Mouse (Mus musculus): Measurements from ENCODE around the gene Sec24b. TPM values are rescaled to one million over a fixed set of nuclear protein-coding genes. Genes with fewer than 3 reads are reported as not detected.

Gene Sec24b
- polyA plus RNA-seq, 1 experiment from 2014 or later = 34.9 TPM

- H3K27me3 ChIP-seq (ENCODE audit: insufficient read depth, poor library complexity, severe bottlenecking) = no peaks in the 10 kb centered on the region
- no peak overlapping the region for H3K4me3 ChIP-seq
- H3K4me1 ChIP-seq = peaks cover 9% of the 10 kb centered on the region
- peaks cover 80% of the 10 kb centered on the region for H3K36me3 ChIP-seq
- no peak for DNase-seq (ENCODE audit: low spot score)
- 85% methylated on average over 4 of the region's 4 CpGs for WGBS
- no peak overlapping the region for H3K27ac ChIP-seq
- no peaks in the 10 kb centered on the region for H3K9me3 ChIP-seq
Measured at GRCm38 (mm10) chr3:129985335-129985734, 76.0 kb downstream of the Sec24b start.

- Histone ChIP-seq H3K4me3 (no peak overlapping the region), H3K27me3 (ENCODE audit: insufficient read depth, poor library complexity, severe bottlenecking) (no peaks in the 10 kb centered on the region), H3K36me3 (peaks cover 75% of the 10 kb centered on the region), H3K4me1 (peaks cover 9% of the 10 kb centered on the region), H3K27ac (no peak overlapping the region), H3K9me3 (no peaks in the 10 kb centered on the region)
- 93% methylated on average over 5 of the region's 5 CpGs for WGBS
- DNase-seq (ENCODE audit: low spot score) = no peak
Measured at GRCm38 (mm10) chr3:129984797-129985196, 76.6 kb downstream of the Sec24b start.

DNA sequence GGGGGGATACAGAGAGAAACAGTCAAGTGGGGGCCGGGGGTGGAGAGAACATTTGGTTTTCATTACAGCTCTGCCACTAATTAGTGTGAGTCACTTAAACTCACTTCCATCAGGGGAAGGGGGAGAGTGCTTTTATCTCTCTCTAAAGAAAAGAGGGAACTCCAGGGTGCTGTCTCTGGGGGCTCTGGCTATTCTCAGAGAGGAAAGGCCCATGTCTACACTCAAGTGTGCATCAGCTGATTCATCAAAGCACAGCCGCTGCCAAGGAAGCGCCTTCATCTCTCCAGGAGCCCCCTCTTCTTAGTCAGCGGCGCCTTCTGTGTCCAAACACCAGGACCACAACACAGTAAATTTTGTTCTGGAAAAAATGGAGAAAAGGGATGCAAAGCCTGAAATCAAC, 79.1 kb downstream of the Sec24b start:
- peaks cover 9% of the 10 kb centered on the region for H3K4me1 ChIP-seq
- no peaks in the 10 kb centered on the region for H3K27me3 ChIP-seq (ENCODE audit: insufficient read depth, poor library complexity, severe bottlenecking)
- no peak overlapping the region for H3K4me3 ChIP-seq
- 30% methylated on average over 5 of the region's 5 CpGs for WGBS
- no peak overlapping the region for H3K27ac ChIP-seq
- H3K36me3 ChIP-seq = peaks cover 50% of the 10 kb centered on the region
- DNase-seq (ENCODE audit: low spot score) = no peak
- H3K9me3 ChIP-seq = no peaks in the 10 kb centered on the region

- 55% methylated on average over 11 of the region's 11 CpGs for WGBS
- Histone ChIP-seq H3K27ac (no peak overlapping the region), H3K36me3 (peaks cover 44% of the 10 kb centered on the region), H3K4me3 (no peak overlapping the region), H3K9me3 (no peaks in the 10 kb centered on the region), H3K4me1 (peaks cover 9% of the 10 kb centered on the region), H3K27me3 (ENCODE audit: insufficient read depth, poor library complexity, severe bottlenecking) (no peaks in the 10 kb centered on the region)
- DNase-seq (ENCODE audit: low spot score) = no peak
Measured at GRCm38 (mm10) chr3:129981756-129982155, 79.6 kb downstream of the Sec24b start.

DNA sequence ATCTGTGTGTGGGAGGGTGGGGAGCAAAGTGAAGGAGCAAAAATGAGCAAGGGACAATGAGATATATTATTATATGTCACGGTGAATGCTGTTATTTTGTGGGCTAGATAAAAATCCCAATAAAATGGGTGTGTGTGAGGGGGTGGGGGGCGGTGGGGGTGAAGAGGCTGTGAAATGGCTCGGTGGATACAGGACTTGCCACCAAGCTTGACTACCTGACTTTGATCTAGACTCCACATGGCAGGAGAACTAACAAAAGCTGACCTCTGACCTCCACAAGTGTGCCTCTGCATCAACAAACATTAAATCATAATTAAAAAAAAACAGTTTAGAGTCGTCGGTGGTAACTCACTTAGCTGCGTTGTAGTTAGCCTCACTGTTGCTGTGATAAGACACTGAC, 81.8 kb downstream of the Sec24b start:
- H3K36me3 ChIP-seq = peaks cover 23% of the 10 kb centered on the region
- H3K9me3 ChIP-seq = no peaks in the 10 kb centered on the region
- no peak for DNase-seq (ENCODE audit: low spot score)
- no peak overlapping the region for H3K27ac ChIP-seq
- H3K4me1 ChIP-seq = peaks cover 14% of the 10 kb centered on the region
- H3K4me3 ChIP-seq = no peak overlapping the region
- WGBS = 38% methylated on average over 6 of the region's 6 CpGs
- no peaks in the 10 kb centered on the region for H3K27me3 ChIP-seq (ENCODE audit: insufficient read depth, poor library complexity, severe bottlenecking)

DNA sequence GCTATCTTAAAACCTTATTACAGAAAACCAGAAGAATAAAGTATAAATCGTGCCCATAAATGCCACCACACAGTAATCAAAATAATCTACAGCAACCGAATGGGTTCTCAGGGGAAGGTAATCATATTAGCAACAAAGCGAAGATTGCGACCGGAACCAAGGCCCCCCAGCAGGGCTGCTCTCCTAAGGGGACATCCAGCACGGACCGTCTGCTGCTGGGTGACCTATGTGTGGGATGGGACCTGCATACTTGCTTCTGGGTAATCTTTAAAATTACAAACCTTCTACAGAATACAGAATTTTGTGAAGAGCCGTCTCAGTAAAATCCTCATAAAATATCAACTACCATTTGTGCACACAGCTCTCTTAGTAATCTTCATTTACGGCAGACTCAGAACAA, 82.6 kb downstream of the Sec24b start:
- H3K9me3 ChIP-seq = no peaks in the 10 kb centered on the region
- no peaks in the 10 kb centered on the region for H3K27me3 ChIP-seq (ENCODE audit: insufficient read depth, poor library complexity, severe bottlenecking)
- DNase-seq (ENCODE audit: low spot score) = no peak
- H3K27ac ChIP-seq = no peak overlapping the region
- H3K4me3 ChIP-seq = no peak overlapping the region
- peaks cover 18% of the 10 kb centered on the region for H3K36me3 ChIP-seq
- 89% methylated on average over 9 of the region's 9 CpGs for WGBS
- peaks cover 14% of the 10 kb centered on the region for H3K4me1 ChIP-seq

- Histone ChIP-seq H3K36me3 (no peaks in the 10 kb centered on the region), H3K9me3 (no peaks in the 10 kb centered on the region), H3K27me3 (ENCODE audit: insufficient read depth, poor library complexity, severe bottlenecking) (0 out of 2 replicates have a peak, but pooled peaks cover 3% of the 10 kb centered on the region), H3K27ac (no peak overlapping the region), H3K4me1 (peaks cover 5% of the 10 kb centered on the region), H3K4me3 (no peak overlapping the region)
- DNase-seq (ENCODE audit: low spot score) = peak; percentile 57
- 70% methylated on average over 5 of the region's 5 CpGs for WGBS
Measured at GRCm38 (mm10) chr3:129976317-129976716, 85.0 kb downstream of the Sec24b start.

GRCm38 (mm10) chr3:129970529-129971515, 90.5 kb downstream of the Sec24b start:
- H3K27me3 ChIP-seq (ENCODE audit: insufficient read depth, poor library complexity, severe bottlenecking) = peaks cover 26% of the 10 kb centered on the region; the same call in 1 of the 2 replicates
- H3K36me3 ChIP-seq = no peaks in the 10 kb centered on the region
- H3K27ac ChIP-seq = no peak overlapping the region
- 12% methylated on average over 19 of the region's 19 CpGs for WGBS
- no peaks in the 10 kb centered on the region for H3K9me3 ChIP-seq
- H3K4me3 ChIP-seq = peak overlapping the region; percentile 72
- H3K4me1 ChIP-seq = peaks cover 22% of the 10 kb centered on the region
- no peak for DNase-seq (ENCODE audit: low spot score)

DNA sequence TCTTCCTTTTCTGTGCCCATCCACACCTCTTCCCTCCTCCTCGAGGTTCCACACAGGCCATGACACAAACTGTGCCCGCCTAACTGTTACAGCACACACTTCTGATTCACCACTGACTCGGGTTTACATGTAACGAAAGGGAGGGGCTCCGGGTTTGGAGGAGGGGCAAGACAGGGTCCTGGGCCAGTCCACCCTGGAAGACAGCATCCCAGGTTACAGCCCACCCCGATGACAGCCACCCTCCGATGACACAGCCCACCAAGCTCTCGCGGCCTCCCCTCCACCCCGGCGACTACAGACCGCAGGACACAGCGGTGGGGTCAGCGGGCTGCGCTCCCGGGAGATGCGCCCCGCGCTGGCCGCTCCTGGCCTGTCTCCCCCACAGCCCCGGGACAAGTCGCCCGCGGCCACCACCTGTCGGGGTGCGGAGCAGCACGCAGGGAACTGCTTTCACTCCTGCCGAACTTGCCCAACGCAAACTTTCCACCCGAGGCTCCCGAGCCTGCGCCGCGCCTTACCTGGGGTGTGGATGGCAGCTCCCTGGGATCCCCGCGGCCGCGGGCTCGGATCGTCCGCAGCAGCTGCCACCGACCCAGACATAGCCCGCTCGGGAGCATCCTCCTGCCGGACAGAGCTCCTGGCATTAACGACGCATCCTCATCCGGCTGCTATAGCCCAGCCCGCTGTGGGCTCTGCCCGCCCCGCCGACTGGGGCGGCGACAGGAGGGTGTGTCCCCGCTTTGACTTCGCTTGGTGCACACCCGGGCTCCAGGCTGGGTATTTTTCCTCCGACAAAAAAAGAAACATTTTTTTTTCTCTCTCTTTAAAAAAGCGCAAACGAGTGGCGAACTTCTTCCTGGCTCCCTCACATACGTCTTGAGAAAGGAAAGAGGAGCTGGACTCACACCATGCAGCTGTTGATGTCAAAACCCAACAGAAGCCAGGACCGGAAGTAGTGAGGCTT, 91.6 kb downstream of the Sec24b start, which contains the start of gene Mcub:
Gene Mcub (minus strand): TSS at position 775 of the 964 bp plus-strand sequence.
- Histone ChIP-seq H3K27me3 (ENCODE audit: insufficient read depth, poor library complexity, severe bottlenecking) (peaks cover 26% of the 10 kb centered on the region; the same call in 1 of the 2 replicates), H3K4me1 (peaks cover 22% of the 10 kb centered on the region), H3K36me3 (no peaks in the 10 kb centered on the region), H3K27ac (peak within 1 kb of the TSS; percentile 44), H3K9me3 (no peaks in the 10 kb centered on the region), H3K4me3 (peak within 1 kb of the TSS; percentile 72)
- DNase-seq (ENCODE audit: low spot score) = no peak
- under 1% methylated on average over 63 of the region's 63 CpGs for WGBS

DNA sequence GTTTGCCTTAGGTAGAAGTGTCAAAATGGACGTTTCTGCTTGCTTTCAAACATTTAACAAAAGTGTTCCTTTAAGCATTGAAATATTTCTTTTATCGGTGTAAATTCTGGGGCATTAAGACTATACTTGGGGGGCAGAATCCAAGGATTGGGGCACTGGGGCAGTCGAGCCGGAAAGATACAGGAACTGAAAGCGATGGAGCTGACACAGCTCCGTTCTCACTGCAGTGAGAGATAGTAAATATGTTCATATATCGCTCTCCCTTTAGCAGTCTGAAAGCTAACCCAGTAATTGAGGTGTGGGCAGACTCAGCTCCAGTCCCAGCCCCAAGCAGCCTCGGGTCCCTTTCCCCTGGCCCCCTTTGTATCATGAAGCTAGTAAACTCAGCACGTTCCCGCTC, 92.3 kb downstream of the Sec24b start:
- 37% methylated on average over 10 of the region's 10 CpGs for WGBS
- Histone ChIP-seq H3K36me3 (no peaks in the 10 kb centered on the region), H3K9me3 (no peaks in the 10 kb centered on the region), H3K27ac (no peak overlapping the region), H3K27me3 (ENCODE audit: insufficient read depth, poor library complexity, severe bottlenecking) (peaks cover 26% of the 10 kb centered on the region; the same call in 1 of the 2 replicates), H3K4me3 (peak overlapping the region; percentile 72), H3K4me1 (peaks cover 22% of the 10 kb centered on the region)
- DNase-seq (ENCODE audit: low spot score) = peak; percentile 74

- no peak overlapping the region for H3K27ac ChIP-seq
- H3K4me1 ChIP-seq = peaks cover 22% of the 10 kb centered on the region
- DNase-seq (ENCODE audit: low spot score) = no peak
- no peaks in the 10 kb centered on the region for H3K9me3 ChIP-seq
- H3K27me3 ChIP-seq (ENCODE audit: insufficient read depth, poor library complexity, severe bottlenecking) = peaks cover 26% of the 10 kb centered on the region; the same call in 1 of the 2 replicates
- H3K36me3 ChIP-seq = no peaks in the 10 kb centered on the region
- WGBS = 82% methylated on average over 9 of the region's 9 CpGs
- no peak overlapping the region for H3K4me3 ChIP-seq
Measured at GRCm38 (mm10) chr3:129967874-129968273, 93.5 kb downstream of the Sec24b start.

DNA sequence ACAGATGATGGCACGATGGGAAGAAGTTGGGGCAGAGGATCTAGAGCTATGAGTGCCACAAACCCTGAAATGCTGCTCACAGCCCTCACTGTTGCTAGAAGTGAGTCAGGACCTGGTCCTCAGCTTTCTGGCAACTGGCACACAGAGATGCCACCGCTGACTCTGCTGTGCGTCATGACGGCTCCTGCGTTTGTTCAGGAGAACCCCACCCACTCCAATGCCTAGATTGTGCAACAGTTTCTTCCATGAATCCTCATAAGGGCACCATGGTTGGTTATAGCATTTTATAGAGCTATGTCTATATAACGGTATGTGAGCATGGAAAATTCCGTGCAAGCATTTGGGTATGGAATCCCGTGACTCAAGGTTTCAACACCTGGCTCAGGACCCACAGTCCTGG, 96.7 kb downstream of the Sec24b start:
- H3K27ac ChIP-seq = no peak overlapping the region

More for the DNA sequence above, 96.7 kb downstream of the Sec24b start:
- Histone ChIP-seq H3K4me1 (peaks cover 7% of the 10 kb centered on the region), H3K4me3 (no peak overlapping the region), H3K27me3 (ENCODE audit: insufficient read depth, poor library complexity, severe bottlenecking) (peaks cover 15% of the 10 kb centered on the region; the same call in 1 of the 2 replicates), H3K9me3 (no peaks in the 10 kb centered on the region), H3K36me3 (no peaks in the 10 kb centered on the region)
- no peak for DNase-seq (ENCODE audit: low spot score)
- 89% methylated on average over 8 of the region's 8 CpGs for WGBS

Measured in heart, embryonic 10.5 days (tissue).